Mouse (Mus musculus) activated CD4-positive, CD25-positive, alpha-beta regulatory T cell, adult 4 months (primary cell): ENCODE data around the gene Nid1. TPM values are rescaled to one million over a fixed set of nuclear protein-coding genes. Genes with fewer than 3 reads are reported as not detected.
"Not testable (repeated sequence)": the region's sequence is repeated elsewhere in the genome, so short reads cannot be mapped to it uniquely, and the experiment has no call there.

Experiments
- ATAC-seq: one replicate; pipeline ENCODE4 v1.8.0; 2017
- polyA plus RNA-seq, 2 experiments: library from polyadenylated mRNA; unstranded; fragments of 100-300 nt; shearing (Covaris generic); gene quantifications; one replicate each; pipeline ENCODE4 v1.2.1; 2017

Gene Nid1
- not detected for polyA plus RNA-seq

DNA sequence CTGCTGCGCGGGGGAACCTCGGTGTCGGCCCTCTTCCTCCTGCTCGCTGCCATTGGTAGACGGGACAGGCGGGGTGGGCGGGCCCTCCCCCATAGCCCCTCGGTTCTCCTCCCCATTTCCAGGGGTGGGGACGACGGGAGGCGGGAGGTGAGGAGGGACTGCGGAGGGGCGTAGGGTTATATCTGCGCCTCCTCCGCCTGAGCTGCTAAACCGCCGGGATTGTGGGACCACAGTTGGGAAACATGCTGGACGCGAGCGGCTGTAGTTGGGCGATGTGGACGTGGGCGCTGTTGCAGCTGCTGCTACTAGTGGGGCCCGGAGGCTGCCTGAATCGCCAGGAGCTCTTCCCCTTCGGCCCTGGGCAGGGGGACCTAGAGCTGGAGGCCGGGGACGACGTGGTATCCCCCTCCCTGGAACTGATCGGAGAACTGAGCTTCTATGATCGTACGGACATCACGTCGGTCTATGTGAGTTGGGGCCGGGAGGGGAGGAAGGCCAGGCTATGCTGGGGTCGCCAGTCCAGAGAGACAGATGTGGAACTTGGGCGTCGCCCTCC is at the start of gene Nid1:
Gene Nid1 (plus strand): TSS at position 92 of the 556 bp plus-strand sequence.
- ATAC-seq = not testable (repeated sequence)

GRCm38 (mm10) chr13:13393228-13394095 is 43.9 kb upstream of the Nid1 start, which contains the start of gene Gpr137b:
Gene Gpr137b, minus strand, starts transcription at chr13:13394014.
- ATAC-seq = peak; percentile 71

DNA sequence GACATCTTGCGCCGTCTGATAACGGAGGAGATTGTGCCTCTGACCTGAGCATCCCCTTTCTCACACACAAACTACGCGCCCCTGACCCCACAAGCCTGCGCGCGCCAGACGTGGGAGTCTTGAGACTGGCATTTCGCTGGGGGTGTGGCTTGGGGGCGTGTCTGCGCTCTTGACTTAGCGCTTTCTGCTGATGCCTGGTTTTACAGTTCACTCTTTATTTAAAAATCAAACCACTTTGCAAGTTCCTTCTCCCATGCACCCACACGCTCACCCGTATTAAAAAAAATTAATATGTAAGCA is 43.3 kb upstream of the Nid1 start:
- ATAC-seq = not testable (repeated sequence)

GRCm38 (mm10) chr13:13400851-13401250 is 36.5 kb upstream of the Nid1 start:
- not testable (repeated sequence) for ATAC-seq

DNA sequence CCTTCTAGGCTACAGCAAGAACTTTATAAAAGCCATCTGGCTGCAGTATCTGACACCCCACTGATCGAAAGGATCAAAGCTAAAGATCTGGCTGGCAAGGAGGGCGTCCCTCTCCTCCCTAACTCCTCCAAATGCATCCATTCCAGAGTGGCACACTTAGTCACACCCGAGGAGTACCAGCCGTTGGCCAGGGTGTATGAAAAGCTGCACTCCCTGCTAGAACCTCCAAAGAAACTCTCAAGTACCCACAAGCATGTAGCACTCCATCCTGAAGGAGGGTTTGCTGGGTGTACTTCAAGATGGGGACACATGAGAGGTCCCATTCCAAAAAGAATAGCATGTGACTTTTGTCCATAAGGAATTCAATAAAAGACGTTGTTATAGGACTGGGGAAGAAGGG is 34.5 kb upstream of the Nid1 start:
- not testable (repeated sequence) for ATAC-seq

DNA sequence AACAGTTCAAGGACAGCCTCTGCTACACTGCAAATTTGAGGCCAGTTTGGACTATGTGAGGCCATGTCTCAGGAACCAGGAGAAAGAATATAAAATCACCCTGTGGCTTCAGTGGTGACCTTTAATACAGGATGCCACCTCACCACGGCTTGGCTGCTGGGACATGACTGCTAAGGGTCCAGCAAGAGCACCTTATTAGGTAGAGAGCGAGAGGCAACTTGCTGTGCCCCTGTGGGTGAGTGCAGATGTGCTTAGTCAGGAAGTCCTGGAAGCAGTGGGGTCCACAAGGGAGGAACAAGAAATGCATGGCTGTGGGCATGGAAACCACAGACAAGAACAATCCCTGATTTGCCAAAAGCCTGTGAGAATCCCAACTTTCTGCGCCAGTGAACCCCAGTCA is 34.0 kb upstream of the Nid1 start:
- not testable (repeated sequence) for ATAC-seq

DNA sequence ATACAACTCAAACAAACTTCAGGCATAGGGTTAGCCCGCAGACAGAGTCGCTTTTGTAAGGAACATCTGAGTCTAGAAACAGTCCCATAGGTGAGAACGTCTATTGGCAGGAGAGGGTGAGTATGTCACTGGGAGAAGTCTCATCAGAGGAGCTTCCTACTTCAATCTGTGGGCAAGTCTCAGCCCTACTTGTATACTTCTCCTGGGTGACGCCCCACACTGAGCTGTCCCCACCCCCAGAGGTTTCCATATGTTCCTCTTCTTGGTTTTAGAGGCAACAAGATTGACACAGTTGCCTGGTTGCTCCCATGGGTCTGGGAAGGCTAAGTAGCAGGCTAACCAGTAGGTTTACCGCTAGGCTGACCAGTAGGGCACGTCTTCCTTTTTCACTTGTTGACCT is 33.5 kb upstream of the Nid1 start:
- not testable (repeated sequence) for ATAC-seq

DNA sequence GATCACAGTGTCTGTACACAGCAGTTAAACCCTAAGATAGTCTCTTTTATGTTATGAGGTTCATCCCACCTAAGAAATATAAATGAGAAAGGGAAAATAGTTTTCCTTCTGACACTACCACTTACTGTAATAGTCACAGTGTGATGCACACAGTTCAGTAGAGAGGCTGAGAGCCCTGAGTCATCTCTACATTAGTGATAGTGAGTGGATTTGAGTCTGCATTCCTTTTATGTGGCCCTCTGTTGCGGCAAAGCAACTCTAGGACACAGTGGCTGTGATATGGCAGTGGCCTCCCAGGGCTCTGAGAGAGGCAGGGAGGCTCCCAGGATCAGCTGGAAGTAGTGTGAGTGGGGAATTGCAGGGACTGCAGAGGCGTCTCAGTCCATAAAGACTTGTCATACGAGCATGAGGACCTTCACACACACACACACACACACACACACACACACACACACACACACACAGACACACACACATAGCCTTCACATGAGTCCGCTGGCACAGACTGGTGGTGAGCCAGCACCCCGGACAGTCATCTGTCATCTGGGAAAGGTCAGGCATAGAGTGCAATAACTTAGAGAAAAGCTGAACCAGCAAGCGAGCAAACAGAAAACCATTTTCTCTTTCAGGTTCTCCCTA is 32.7 kb upstream of the Nid1 start:
- not testable (repeated sequence) for ATAC-seq

DNA sequence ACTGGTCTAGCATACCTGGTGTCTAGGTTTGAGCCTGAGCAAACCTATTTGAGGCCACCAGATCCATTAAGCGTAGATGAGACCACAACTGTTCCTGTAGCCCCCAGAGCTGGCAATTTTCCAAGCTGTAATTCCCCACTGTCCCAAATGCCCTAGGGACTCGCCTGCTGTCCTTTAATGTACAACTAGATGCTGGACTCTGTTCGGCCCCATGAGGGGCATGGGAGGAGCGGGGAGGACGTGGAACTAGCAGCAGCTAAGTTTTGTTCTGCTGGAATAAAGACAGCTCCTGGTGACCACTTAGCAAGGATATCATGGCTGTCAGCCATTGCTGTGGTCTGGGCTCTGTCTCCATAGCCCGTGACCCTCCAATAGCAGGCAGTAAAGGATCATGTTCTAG is 31.8 kb upstream of the Nid1 start:
- ATAC-seq = not testable (repeated sequence)

- ATAC-seq = no peak
These were observed 23.1 kb upstream of the Nid1 start for GRCm38 (mm10) chr13:13414206-13414605.

DNA sequence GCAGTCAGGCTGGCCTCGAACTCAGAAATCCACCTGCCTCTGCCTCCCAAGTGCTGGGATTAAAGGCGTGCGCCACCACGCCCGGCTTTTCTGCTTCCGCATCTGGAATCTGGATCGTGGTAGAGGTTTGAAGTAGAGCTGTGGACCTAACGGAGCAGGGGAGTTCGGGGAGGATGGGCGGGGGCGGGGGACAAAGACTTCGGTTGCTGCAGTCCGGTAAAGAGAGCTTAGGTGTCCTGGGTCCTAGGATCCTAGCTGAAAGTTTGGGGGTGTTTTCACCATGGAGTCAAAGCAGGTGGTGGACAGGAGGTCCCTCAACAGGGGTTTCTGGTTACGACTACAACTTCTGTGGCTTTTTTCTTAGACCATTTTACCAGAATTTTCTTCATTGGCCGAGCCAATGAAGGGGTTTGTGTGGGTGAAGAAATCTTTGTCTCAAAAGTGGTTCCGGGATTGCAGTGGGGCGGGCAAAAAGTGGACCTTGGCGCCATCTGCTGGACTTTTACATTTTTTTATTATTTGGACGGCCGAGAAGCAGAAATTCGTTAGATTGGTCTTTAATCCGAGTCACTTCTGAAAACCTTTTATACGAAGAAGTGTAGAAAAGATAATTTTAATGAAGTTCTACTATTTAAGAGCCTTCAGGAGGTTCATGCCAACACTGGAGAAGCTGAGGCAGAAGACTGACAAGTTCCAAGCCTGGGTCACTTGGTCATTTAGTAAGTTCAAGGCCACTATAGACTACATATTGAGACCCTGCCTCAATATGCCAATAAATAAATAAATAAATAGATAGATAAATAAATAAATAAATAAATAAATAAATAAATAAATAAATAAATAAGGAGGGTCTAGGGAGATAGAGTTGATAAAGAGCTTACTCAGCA is 22.0 kb upstream of the Nid1 start:
- ATAC-seq = peak; percentile 40

DNA sequence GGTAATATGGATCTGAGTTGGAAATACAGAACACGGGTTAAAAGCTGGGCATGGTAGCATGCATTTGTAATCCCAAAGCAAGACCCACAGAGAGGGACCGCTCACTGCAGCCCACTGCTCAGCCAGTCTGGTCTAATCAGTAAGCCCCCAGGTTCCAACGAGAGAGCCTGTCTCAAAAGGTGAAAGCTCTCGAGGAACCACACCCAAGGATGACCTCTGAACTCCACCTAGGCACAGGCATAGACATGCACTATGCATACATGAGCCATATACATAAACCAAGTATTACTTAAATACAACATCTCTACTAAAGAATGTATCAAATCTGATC is 21.4 kb upstream of the Nid1 start:
- not testable (repeated sequence) for ATAC-seq

- not testable (repeated sequence) for ATAC-seq
These were observed 18.5 kb upstream of the Nid1 start for GRCm38 (mm10) chr13:13418859-13419258.

- not testable (repeated sequence) for ATAC-seq
These were observed 14.1 kb upstream of the Nid1 start for GRCm38 (mm10) chr13:13423301-13423700.

GRCm38 (mm10) chr13:13436161-13436560 is 1.2 kb upstream of the Nid1 start:
- ATAC-seq = not testable (repeated sequence)

DNA sequence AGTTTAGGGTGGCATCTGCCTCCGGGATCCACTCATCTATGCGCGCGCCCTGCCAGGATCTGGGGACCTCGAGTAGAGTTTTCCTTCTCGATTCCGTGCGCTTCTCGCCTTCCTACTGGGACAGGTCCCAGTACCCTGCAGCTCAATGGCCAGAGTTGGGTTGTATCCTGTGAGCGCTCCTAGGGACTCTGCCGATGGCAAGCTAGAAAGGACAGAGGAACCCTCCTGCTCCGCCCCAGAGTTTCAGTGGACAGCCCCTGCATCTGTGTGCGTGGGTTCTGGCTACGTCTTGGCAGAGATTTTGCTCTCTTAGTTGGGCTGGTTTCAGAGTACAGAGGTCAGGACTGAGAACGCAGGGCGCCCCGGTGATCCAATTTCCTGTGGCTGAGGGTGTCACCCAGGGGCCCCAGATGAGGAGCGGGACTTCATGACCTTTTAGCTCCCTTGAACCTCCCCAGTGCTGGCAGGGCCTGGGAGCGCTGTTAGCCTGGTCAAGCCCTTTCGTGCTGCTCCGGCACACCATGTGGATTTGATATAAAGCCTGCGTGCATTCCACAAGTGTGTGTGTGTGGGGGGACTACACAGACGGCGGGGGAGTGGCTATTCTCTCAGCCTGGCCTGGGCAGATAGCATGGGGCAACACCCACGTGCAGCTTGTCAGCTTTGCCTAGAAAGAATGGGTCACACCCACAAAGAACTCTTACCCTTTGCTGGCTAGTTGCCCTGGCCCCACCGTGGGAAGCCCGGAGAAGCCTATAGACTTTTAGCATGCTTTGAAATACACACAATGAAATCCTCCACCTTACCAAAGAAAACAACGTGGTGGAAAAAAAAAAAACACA is 982 bp downstream of the Nid1 start:
- ATAC-seq = not testable (repeated sequence)

DNA sequence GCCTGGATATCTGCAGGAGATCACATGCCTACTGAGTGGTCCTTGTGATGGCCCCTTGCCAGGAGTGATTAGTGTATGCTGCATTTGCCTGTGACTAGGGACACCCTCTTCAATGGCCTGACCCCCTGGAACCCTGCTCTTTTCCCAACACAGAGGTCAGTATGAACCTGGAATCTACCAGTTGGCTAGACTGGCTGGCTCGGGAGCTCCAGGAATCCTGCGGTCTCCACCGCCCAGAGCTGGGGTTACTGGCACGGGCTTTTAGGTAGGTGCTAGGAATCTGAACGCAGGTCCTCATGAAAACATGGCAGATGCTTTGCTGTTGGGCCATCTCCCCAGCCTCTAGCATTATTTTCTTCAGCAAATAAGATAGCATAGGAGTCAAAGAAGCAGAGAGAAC is 8.2 kb downstream of the Nid1 start:
- not testable (repeated sequence) for ATAC-seq

- ATAC-seq = not testable (repeated sequence)
These were observed 9.5 kb downstream of the Nid1 start for GRCm38 (mm10) chr13:13446711-13447443.

DNA sequence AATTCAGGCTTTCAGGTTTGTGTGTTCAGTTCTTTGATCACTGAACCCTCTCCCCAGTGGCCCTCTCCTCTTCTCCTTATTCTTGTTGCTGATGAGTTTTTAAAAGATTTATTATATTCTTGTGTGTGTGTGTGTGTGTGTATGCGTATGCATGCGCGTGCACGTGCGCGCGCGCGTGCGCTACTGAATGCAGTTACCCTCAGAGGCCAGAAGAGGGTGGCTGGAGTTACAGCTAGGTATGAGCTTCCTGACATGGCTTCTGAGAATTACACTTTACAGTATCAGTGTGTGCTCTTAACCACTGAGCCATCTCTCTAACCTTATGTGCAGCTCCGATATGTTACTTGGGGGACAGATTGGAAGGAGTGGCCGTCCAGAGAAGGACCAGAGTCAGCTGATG is 12.6 kb downstream of the Nid1 start:
- not testable (repeated sequence) for ATAC-seq

DNA sequence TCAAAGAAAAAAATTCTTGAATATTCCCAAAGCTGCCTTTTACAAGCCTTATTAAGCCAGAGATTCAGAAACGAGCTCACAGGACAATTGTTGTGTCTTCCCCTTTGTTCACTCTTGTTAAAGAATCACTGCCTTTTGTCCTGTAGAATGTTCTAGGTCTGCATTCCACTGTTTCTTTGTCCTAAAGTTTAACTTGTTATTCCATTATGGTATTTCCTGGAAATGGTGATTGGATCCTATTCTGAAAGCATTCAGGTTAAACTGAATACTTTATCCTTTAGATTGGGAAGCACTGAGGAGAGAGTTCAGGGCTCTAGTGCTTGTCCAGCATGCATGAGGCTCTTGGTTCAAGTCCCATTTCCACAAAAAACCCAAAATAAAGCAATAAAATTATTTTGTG is 13.6 kb downstream of the Nid1 start:
- not testable (repeated sequence) for ATAC-seq

DNA sequence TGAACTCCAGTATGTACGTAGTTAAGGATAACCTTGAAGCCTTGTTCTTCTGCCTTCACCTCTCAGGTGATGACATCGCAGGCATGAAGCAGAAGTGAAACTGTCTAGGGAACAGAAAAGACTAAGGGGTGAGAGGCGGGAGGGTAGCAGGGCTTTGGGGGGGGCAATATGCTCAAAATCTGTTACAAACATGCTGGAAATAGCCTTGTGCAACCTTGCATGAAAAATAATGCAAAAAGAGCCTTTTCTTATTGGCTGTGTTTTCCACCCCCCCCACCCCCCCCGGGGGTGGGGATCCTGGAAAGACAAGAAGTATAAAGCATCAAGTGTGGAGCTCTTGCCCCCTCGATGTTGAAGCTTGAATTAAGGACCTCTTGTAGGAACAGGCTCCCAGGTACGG is 16.0 kb downstream of the Nid1 start:
- not testable (repeated sequence) for ATAC-seq
